Mouse (Mus musculus) E14TG2a.4 (cell line): ENCODE results near the gene Kcnn4.

Experiments
- CTCF ChIP-seq: conservative IDR thresholded peaks from 2 replicates; pipeline ENCODE4 v1.5.1; 2014; ENCODE audit warnings: low read length
- NANOG ChIP-seq: IDR thresholded peaks from 2 replicates; pipeline ENCODE4 v1.6.1; 2014; ENCODE audit warnings: borderline replicate concordance, low read length, mixed read lengths

DNA sequence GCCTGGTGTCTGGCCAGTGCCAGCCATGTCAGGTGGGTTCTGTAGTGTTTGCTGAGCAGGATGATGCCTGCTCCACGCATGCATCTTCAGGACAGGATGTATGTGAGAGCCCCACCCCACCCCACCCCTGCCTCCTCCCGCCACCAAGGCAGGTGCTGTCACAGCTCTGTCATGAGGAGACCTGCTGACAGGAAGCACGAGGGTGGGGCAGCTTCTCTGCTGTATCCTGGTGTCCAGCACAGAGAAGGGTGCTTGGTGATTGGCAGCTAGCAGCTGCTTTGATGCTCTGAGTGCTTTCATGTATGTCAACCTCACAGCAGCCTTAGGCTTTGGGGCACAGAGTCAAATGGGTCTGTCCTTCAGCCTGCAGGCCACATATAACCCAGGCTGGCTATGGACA is 43.6 kb downstream of the Kcnn4 start:
- TF ChIP-seq CTCF (no peak), NANOG (no peak)
